Mouse (Mus musculus) hindbrain, postnatal 0 days (tissue): ENCODE measurements around the gene Fam214b. TPM values are rescaled to one million over a fixed set of nuclear protein-coding genes. Genes with fewer than 3 reads are reported as not detected.

Experiments used
- ATAC-seq: fragments of 200-750 bp; cut with Nextera tagmentation; 2 replicates; pipeline ENCODE4 v1.8.0; 2017; ENCODE audit warnings: mild to moderate bottlenecking, moderate TSS enrichment, moderate library complexity
- DNase-seq: peaks from one replicate; pipeline ENCODE4 v3.0.0-alpha.2; 2015; ENCODE audit warnings: low spot score
- H3K27ac ChIP-seq: fragments of 300-500 bp; sonication (generic); 2 replicates; pipeline ENCODE4 v1.5.1; 2014; ENCODE audit warnings: mild to moderate bottlenecking
- H3K27me3 ChIP-seq: fragments of 300-500 bp; sonication (generic); 2 replicates; pipeline ENCODE4 v1.6.1; 2014; ENCODE audit warnings: low read length, mixed read lengths; ENCODE audit not compliant: insufficient read depth
- H3K36me3 ChIP-seq: fragments of 300-500 bp; sonication (generic); 2 replicates; pipeline ENCODE4 v1.6.1; 2014; ENCODE audit warnings: low read length, mixed read lengths; ENCODE audit not compliant: insufficient read depth
- H3K4me1 ChIP-seq: fragments of 300-500 bp; sonication (generic); 2 replicates; pipeline ENCODE4 v1.6.1; 2014; ENCODE audit warnings: antibody characterized with exemption, low read length, mixed read lengths; ENCODE audit not compliant: insufficient read depth
- H3K4me2 ChIP-seq: fragments of 300-500 bp; sonication (generic); 2 replicates; pipeline ENCODE4 v1.6.1; 2014; ENCODE audit warnings: low read depth, mild to moderate bottlenecking, low read length, moderate library complexity, mixed read lengths
- H3K4me3 ChIP-seq: fragments of 300-500 bp; sonication (generic); 2 replicates; pipeline ENCODE4 v1.5.1; 2014; ENCODE audit warnings: low read length
- H3K9ac ChIP-seq: fragments of 300-500 bp; sonication (generic); replicated peaks from 2 replicates; pipeline ENCODE4 v1.6.1; 2014; ENCODE audit warnings: mild to moderate bottlenecking, low read length, moderate library complexity, mixed read lengths
- H3K9me3 ChIP-seq: fragments of 300-500 bp; sonication (generic); 2 replicates; pipeline ENCODE4 v1.6.1; 2016; ENCODE audit warnings: low read length, mixed read lengths
- CTCF ChIP-seq: IDR thresholded peaks from 2 replicates; pipeline ENCODE4 v1.5.1; 2016; ENCODE audit warnings: antibody characterized with exemption, control low read depth, low read depth
- WGBS: fragments of 180-500 bp; shearing (Covaris S2); extraction: QIAGEN DNeasy Blood & Tissue Kit; methylation state at CpG from one replicate; pipeline ENCODE4 v1.1.7; 2014; 5-methylcytosine and 5-hydroxymethylcytosine counted together
- polyA plus RNA-seq: library from polyadenylated mRNA; unstranded; fragments of >200 nt; fragmentation: Nextera tagmentation; extraction: Ambion mirVana; gene quantifications from 2 replicates; pipeline ENCODE4 v1.2.1, GENCODE M21; 2015
- total RNA-seq: library from RNA; depleted of rRNA; stranded (reverse); fragments of >200 nt; gene quantifications from 2 replicates; pipeline ENCODE4 v1.2.3, GENCODE M21; 2014

Fam214b gene
- total and polyA plus RNA-seq, 2 experiments from 2014 or later = 25.0 to 36.0 TPM

DNA sequence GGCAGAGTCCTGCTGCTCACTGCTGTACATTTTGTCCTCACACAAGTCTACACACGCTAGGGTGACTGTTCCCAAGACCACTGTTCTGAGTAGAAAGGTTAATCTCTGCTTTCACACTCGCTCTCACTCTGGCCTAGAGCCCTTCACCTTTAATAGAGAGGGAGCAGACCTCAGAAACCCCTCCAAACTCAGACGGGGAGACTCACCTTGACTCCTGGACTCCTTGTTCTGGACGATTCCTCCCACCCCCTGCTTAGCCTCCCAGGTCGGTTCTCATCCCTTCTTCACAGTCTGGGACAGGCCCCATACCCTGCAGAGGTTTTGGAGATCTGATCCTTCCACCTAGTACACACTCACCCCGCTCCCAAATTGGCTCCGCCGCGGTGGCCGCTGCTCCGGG, 6.4 kb downstream of the Fam214b start:
- H3K36me3 ChIP-seq = peaks cover 13% of the 10 kb centered on the region
- peak overlapping the region; percentile 82 for H3K9ac ChIP-seq
- TF ChIP-seq CTCF = no peak
- H3K4me3 ChIP-seq = peak overlapping the region; percentile 73
- H3K9me3 ChIP-seq = no peaks in the 10 kb centered on the region
- ATAC-seq = no peak
- H3K27ac ChIP-seq = peak overlapping the region; percentile 82
- H3K4me2 ChIP-seq = peak overlapping the region; percentile 82
- DNase-seq = no peak
- no peaks in the 10 kb centered on the region for H3K27me3 ChIP-seq
- H3K4me1 ChIP-seq = peaks cover 5% of the 10 kb centered on the region
- under 1% methylated on average over 11 of the region's 11 CpGs for WGBS

DNA sequence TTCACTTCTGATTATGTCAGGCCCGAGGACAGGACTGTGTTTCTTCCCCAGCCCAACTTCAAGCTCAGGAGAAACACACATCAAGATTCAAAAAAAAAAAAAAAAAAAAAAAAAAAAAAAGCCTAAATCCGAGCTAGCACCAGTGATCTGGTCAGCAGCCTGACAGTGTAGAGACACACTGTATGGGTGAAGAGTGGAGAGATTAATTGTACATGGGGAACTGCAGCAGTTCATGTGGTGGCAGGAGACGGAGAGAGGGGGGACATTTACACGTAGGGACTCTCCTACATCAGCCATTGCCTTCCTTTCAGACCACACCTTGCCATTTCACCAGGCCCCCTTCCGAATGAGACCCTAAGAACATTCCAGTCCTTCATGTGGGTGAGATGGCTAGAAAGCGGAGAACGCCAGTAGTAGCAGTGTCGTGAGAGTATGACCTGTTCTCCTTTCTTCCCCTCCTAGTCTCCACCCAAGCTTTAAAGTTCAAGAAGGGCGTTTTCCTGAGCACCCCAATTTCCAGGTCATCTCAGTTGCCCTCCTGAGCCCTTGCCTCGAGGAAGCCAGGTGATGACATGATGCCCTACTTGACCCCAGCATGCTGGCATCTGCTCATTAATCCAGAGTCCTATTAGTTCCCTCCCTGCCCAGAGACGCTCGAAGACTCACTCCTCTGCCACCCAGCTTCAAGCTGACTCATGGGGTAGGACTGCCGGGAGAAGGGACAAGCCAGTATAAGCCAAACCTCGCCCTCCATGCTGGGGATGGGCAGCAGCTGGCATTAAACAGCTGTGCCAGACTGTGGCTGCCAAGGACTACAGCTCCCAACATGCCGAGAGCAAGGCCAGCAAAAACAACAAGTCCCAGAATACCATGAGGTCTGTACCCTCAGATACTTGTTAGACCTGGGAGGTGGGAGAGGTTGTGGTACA, 7.2 kb downstream of the Fam214b start:
- peaks cover 20% of the 10 kb centered on the region for H3K36me3 ChIP-seq
- peak; percentile 74 for DNase-seq
- no peaks in the 10 kb centered on the region for H3K27me3 ChIP-seq
- peaks cover 4% of the 10 kb centered on the region; the same call in 1 of the 2 replicates for H3K4me1 ChIP-seq
- peak overlapping the region; percentile 82; the same call in 1 of the 2 replicates for H3K27ac ChIP-seq
- H3K4me2 ChIP-seq = peak overlapping the region; percentile 82
- H3K4me3 ChIP-seq = peak overlapping the region; percentile 73
- TF ChIP-seq CTCF = no peak
- no peaks in the 10 kb centered on the region for H3K9me3 ChIP-seq
- H3K9ac ChIP-seq = peak overlapping the region; percentile 82
- WGBS = 48% methylated on average over 15 of the region's 15 CpGs
- ATAC-seq = peak; percentile 1; the same call in 1 of the 2 replicates

DNA sequence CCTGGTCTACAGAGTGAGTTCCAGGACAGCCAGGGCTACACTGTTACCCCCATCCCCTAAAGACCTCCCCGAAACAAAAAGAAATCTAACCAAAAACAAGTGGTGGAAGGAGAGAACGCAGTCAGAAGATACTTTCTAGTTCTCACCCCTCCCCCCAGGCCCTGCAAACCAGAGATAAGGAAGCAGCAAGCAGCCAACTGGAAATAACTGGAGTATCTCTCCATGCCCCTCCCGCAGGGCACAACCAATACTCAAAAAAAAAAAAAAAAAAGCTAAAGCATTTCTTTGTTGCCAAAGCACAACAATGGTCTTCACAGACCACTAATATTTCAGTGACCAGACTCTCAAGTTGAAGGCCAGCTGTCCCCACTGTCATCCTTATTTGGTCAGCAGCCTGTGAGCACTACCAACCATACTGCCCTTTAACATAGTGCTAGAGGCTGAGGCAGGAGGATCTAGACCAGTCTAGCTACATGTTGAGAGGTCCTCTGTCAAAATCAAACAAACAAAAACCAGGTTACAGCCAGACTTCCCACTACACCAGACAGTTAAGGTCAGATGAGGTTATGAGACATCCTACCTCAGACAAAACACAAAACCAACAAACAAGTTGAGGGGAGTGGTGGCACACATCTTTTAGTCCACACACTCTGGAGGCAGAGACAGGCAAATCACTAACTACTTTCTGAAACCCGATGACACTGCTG, 8.0 kb downstream of the Fam214b start:
- H3K9ac ChIP-seq = no peak overlapping the region
- no peak for ATAC-seq
- WGBS = 77% methylated on average over 4 of the region's 4 CpGs

DNA sequence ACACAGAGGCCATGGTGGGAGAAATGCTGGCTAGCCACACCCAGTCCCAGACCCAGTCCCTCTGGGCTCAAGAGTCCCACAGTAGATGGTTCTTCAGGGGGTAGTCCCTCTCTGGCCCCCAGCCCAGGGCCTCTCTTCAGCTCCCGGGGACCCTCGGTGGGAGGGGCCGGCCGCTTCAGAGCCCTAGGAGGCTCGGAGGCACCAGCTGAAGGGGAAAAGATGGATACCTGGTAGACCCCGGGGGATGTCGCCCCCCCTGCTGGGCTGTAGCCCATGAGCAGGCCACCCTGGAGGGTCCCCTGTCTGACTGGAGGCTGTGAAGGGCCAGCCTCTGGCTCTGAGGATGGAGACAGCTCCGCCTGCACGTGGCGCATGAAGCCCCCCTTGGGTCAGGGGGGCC, 9.7 kb downstream of the Fam214b start:
- Histone ChIP-seq H3K4me2 (no peak overlapping the region), H3K4me3 (no peak overlapping the region), H3K4me1 (peaks cover 4% of the 10 kb centered on the region; the same call in 1 of the 2 replicates), H3K9me3 (no peaks in the 10 kb centered on the region), H3K27ac (no peak overlapping the region), H3K27me3 (no peaks in the 10 kb centered on the region), H3K9ac (no peak overlapping the region), H3K36me3 (peaks cover 27% of the 10 kb centered on the region)
- WGBS = 84% methylated on average over 10 of the region's 10 CpGs
- DNase-seq (no peak), ATAC-seq (no peak)
- TF ChIP-seq CTCF = no peak

More for the DNA sequence above, 8.0 kb downstream of the Fam214b start:
- H3K4me2 ChIP-seq = peak overlapping the region; percentile 82
- H3K27ac ChIP-seq = no peak overlapping the region
- H3K27me3 ChIP-seq = no peaks in the 10 kb centered on the region
- peaks cover 4% of the 10 kb centered on the region; the same call in 1 of the 2 replicates for H3K4me1 ChIP-seq
- DNase-seq = no peak
- no peak overlapping the region for H3K4me3 ChIP-seq
- no peak for TF ChIP-seq CTCF
- H3K36me3 ChIP-seq = peaks cover 27% of the 10 kb centered on the region
- H3K9me3 ChIP-seq = no peaks in the 10 kb centered on the region

DNA sequence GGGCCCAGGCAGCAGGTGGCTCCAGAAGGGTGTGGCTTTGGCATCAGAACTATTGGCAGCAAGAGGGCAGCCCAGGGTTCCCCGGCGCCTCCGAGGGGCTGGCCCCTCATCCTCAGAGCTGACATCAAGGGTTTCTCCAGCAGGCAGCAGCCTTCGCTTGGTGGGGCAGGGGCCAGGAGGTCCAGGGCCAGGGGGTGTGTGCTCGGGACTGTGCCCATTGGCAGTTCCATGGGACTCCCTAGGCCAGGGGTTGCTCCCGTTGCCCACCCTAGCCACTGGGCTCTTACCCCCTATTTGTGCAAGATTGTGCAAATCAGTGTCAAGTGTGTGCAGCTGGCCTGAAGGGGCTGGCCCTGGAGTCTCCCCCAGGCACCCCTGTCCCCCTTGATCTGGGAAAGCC, 10.2 kb downstream of the Fam214b start:
- WGBS = 76% methylated on average over 6 of the region's 6 CpGs
- H3K27me3 ChIP-seq = no peaks in the 10 kb centered on the region
- H3K9ac ChIP-seq = no peak overlapping the region
- H3K4me1 ChIP-seq = peaks cover 4% of the 10 kb centered on the region; the same call in 1 of the 2 replicates
- H3K9me3 ChIP-seq = no peaks in the 10 kb centered on the region
- DNase-seq (no peak), ATAC-seq (no peak)
- no peak for TF ChIP-seq CTCF
- no peak overlapping the region for H3K27ac ChIP-seq
- H3K4me3 ChIP-seq = no peak overlapping the region
- no peak overlapping the region for H3K4me2 ChIP-seq
- H3K36me3 ChIP-seq = peaks cover 27% of the 10 kb centered on the region

DNA sequence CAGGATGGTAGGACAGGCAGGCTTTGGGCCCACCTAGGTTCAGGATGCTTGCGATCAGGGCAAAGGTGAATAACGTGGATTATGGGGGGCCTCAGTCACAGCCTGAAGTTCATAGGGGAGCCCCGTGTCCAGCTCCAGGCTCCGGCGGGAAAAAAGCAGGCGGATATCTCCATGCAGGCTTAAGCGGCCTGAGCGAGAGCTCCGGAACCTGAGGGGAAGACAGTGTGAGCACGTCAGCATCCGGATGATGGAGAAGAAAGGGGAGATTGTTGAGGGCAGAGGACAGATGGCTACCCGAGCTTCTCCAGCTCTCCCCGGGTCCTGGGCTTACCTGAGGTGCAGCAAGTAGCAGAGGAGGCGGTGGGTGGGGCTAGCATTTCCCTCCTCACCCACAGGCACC, 12.5 kb downstream of the Fam214b start:
- H3K9me3 ChIP-seq = no peaks in the 10 kb centered on the region
- no peak for TF ChIP-seq CTCF
- H3K27ac ChIP-seq = no peak overlapping the region
- DNase-seq (no peak), ATAC-seq (no peak)
- no peaks in the 10 kb centered on the region for H3K4me1 ChIP-seq
- no peak overlapping the region for H3K4me2 ChIP-seq
- no peak overlapping the region for H3K9ac ChIP-seq
- H3K4me3 ChIP-seq = no peak overlapping the region
- WGBS = 83% methylated on average over 14 of the region's 14 CpGs
- no peaks in the 10 kb centered on the region for H3K27me3 ChIP-seq
- H3K36me3 ChIP-seq = peaks cover 36% of the 10 kb centered on the region
